Mouse (Mus musculus): ENCODE data around the gene Baiap2. TPM values are rescaled to one million over a fixed set of nuclear protein-coding genes. Genes with fewer than 3 reads are reported as not detected.
A peak's percentile ranks its signal among the peaks of the same experiment; 100 is the strongest.

The Baiap2 gene
- total RNA-seq (2021), result 100 to 1,000 TPM; 220 to 272 TPM
- long read RNA-seq, experiment 1, full-length matches to known transcripts, result 289 of 415 reads
- long read RNA-seq, experiment 1, partial matches to known transcripts, result 67 of 415 reads
- long read RNA-seq, experiment 1, other reads (novel, unspliced or antisense), result 59 of 415 reads
- long read RNA-seq, experiment 2, full-length matches to known transcripts, result 214 of 298 reads
- long read RNA-seq, experiment 2, partial matches to known transcripts, result 40 of 298 reads
- long read RNA-seq, experiment 2, other reads (novel, unspliced or antisense), result 44 of 298 reads

- DNase-seq (ENCODE audit: low spot score in 2 of 2), result peak; percentile 97 to 99
These were observed at the start of gene Baiap2 for GRCm38 (mm10) chr11:119942727-119943427. Gene Baiap2 (plus strand): TSS chr11:119942763.

- DNase-seq (ENCODE audit: low spot score in 2 of 2), result no peak
These were observed 48.8 kb upstream of the Baiap2 start for GRCm38 (mm10) chr11:119893667-119894236.

- DNase-seq (ENCODE audit: low spot score in 2 of 2), result no peak
These were observed 47.9 kb upstream of the Baiap2 start for GRCm38 (mm10) chr11:119894634-119895033.

- DNase-seq (ENCODE audit: low spot score in 2 of 2), result no peak
These were observed 45.5 kb upstream of the Baiap2 start for GRCm38 (mm10) chr11:119897041-119897440.

GRCm38 (mm10) chr11:119898976-119899375 lies 43.6 kb upstream of the Baiap2 start:
- DNase-seq (ENCODE audit: low spot score in 2 of 2), result no peak

GRCm38 (mm10) chr11:119901174-119901573 lies 41.4 kb upstream of the Baiap2 start:
- no peak for DNase-seq (ENCODE audit: low spot score in 2 of 2)

GRCm38 (mm10) chr11:119902891-119903290 lies 39.7 kb upstream of the Baiap2 start:
- no peak for DNase-seq (ENCODE audit: low spot score in 2 of 2)

- DNase-seq (ENCODE audit: low spot score in 2 of 2), result peak; percentile 77 to 82
These were observed 37.8 kb upstream of the Baiap2 start for GRCm38 (mm10) chr11:119904621-119905286.

- no peak for DNase-seq (ENCODE audit: low spot score in 2 of 2)
These were observed 36.8 kb upstream of the Baiap2 start for GRCm38 (mm10) chr11:119905794-119906193.

- peak; percentile 44 to 68 for DNase-seq (ENCODE audit: low spot score in 2 of 2)
These were observed 35.4 kb upstream of the Baiap2 start for GRCm38 (mm10) chr11:119907006-119907650.

GRCm38 (mm10) chr11:119907711-119908110 lies 34.9 kb upstream of the Baiap2 start:
- DNase-seq (ENCODE audit: low spot score in 2 of 2), result no peak

- DNase-seq (ENCODE audit: low spot score in 2 of 2), result peak; percentile 71 to 84
These were observed 33.1 kb upstream of the Baiap2 start for GRCm38 (mm10) chr11:119909436-119909835.

- no peak for DNase-seq (ENCODE audit: low spot score in 2 of 2)
These were observed 29.7 kb upstream of the Baiap2 start for GRCm38 (mm10) chr11:119912845-119913244.

GRCm38 (mm10) chr11:119913291-119913934 lies 29.1 kb upstream of the Baiap2 start, which contains the start of gene Chmp6:
Gene Chmp6 (plus strand): TSS chr11:119913441.
- DNase-seq (ENCODE audit: low spot score in 2 of 2), result peak; percentile 91 to 93

- no peak for DNase-seq (ENCODE audit: low spot score in 2 of 2)
These were observed 28.6 kb upstream of the Baiap2 start for GRCm38 (mm10) chr11:119913935-119914314.

GRCm38 (mm10) chr11:119914381-119914780 lies 28.2 kb upstream of the Baiap2 start:
- no peak for DNase-seq (ENCODE audit: low spot score in 2 of 2)

GRCm38 (mm10) chr11:119915666-119916065 lies 26.9 kb upstream of the Baiap2 start:
- no peak for DNase-seq (ENCODE audit: low spot score in 2 of 2)

- no peak for DNase-seq (ENCODE audit: low spot score in 2 of 2)
These were observed 26.3 kb upstream of the Baiap2 start for GRCm38 (mm10) chr11:119916102-119916790.

GRCm38 (mm10) chr11:119916834-119917469 lies 25.6 kb upstream of the Baiap2 start:
- no peak for DNase-seq (ENCODE audit: low spot score in 2 of 2)

Measured in left cerebral cortex, adult 18-20 months (tissue).